Mouse (Mus musculus): Measurements from ENCODE around the gene Vmn1r107.
"Not testable (repeated sequence)": the region's sequence is repeated elsewhere in the genome, so short reads cannot be mapped to it uniquely, and the experiment has no call there.

The Vmn1r107 gene

DNA sequence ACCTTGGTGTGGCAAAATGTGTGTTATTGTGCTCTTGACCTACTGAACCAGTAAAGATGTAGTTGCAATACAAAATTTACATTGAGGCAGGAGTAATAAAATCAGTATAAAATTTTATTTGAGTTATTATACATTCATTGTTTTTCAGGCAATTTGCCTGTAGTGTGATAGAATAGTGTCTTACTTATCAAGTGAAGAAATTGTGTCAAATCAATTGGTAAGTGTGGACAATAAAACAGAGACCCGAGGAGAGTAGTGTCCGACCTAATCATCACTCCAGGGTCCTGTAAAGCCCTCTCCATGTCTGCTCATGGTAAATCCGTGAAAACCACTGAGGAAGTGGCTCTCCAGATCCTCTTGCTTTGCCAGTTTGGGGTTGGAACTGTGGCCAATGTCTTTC, at the start of gene Vmn1r107:
Vmn1r107 (plus strand) TSS at position 301 of the 400 bp plus-strand sequence.
- not testable (repeated sequence) for DNase-seq (ENCODE audit: low spot score in 2 of 2)

DNA sequence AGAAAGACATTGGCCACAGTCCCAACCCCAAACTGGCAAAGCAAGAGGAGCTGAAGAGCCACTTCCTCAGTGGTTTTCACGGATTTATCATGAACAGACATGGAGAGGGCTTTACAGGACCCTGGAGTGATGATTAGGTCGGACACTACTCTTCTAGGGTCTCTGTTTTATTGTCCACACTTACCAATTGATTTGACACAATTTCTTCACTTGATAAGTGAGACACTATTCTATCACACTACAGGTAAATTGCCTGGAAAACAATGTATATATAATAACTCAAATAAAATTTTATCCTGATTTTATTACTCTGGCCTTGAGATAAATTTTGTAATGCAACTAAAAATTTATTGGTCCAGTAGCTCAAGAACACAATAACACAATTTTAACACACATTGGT, 34.4 kb downstream of the Vmn1r107 start, which contains the start of gene Vmn1r111:
Vmn1r111 (minus strand) TSS at position 101 of the 400 bp plus-strand sequence.
- DNase-seq (ENCODE audit: low spot score in 2 of 2) = not testable (repeated sequence)

Measured in spleen, postnatal 36 days (tissue).